Mouse (Mus musculus) liver, postnatal 0 days (tissue): Measurements from ENCODE around the gene Nlrc4.

Source experiments
- CTCF ChIP-seq: sonication (generic); IDR thresholded peaks from 2 replicates; pipeline ENCODE4 v1.5.1; 2016; ENCODE audit warnings: antibody characterized with exemption, low read depth
- EP300 ChIP-seq: IDR thresholded peaks from 2 replicates; pipeline ENCODE4 v1.6.1; 2016; ENCODE audit warnings: antibody characterized with exemption, low read depth, mild to moderate bottlenecking

- TF ChIP-seq CTCF (no peak), EP300 (no peak)
Measured at GRCm38 (mm10) chr17:74463510-74463909, 4.6 kb upstream of the Nlrc4 start.
